Mouse (Mus musculus): Measurements from ENCODE around the gene Sigirr.

The Sigirr gene

GRCm38 (mm10) chr7:141121051-141121531, 20.7 kb upstream of the Sigirr start:
- no peak for TF ChIP-seq GATA4 (IDR thresholded peaks at IDR 0.05; ENCODE audit: insufficient replicate concordance, low read length)

GRCm38 (mm10) chr7:141120605-141121004, 20.2 kb upstream of the Sigirr start:
- TF ChIP-seq GATA4 (IDR thresholded peaks at IDR 0.05; ENCODE audit: insufficient replicate concordance, low read length) = no peak

- no peak for TF ChIP-seq GATA4 (IDR thresholded peaks at IDR 0.05; ENCODE audit: insufficient replicate concordance, low read length)
Measured at GRCm38 (mm10) chr7:141119487-141119886, 19.1 kb upstream of the Sigirr start.

GRCm38 (mm10) chr7:141117636-141118035, 17.3 kb upstream of the Sigirr start, which contains the start of gene Ano9:
Ano9 (minus strand) TSS chr7:141117806.
- no peak for TF ChIP-seq GATA4 (IDR thresholded peaks at IDR 0.05; ENCODE audit: insufficient replicate concordance, low read length)

- TF ChIP-seq GATA4 (IDR thresholded peaks at IDR 0.05; ENCODE audit: insufficient replicate concordance, low read length) = no peak
Measured at GRCm38 (mm10) chr7:141115874-141116273, 15.5 kb upstream of the Sigirr start.

GRCm38 (mm10) chr7:141103161-141103560, 2.8 kb upstream of the Sigirr start:
- no peak for TF ChIP-seq GATA4 (IDR thresholded peaks at IDR 0.05; ENCODE audit: insufficient replicate concordance, low read length)

GRCm38 (mm10) chr7:141097177-141097576, 3.2 kb downstream of the Sigirr start:
- TF ChIP-seq GATA4 (IDR thresholded peaks at IDR 0.05; ENCODE audit: insufficient replicate concordance, low read length) = no peak

GRCm38 (mm10) chr7:141096649-141097056, 3.7 kb downstream of the Sigirr start:
- TF ChIP-seq GATA4 (IDR thresholded peaks at IDR 0.05; ENCODE audit: insufficient replicate concordance, low read length) = no peak

- TF ChIP-seq GATA4 (IDR thresholded peaks at IDR 0.05; ENCODE audit: insufficient replicate concordance, low read length) = no peak
Measured at GRCm38 (mm10) chr7:141096021-141096420, 4.4 kb downstream of the Sigirr start.

- TF ChIP-seq GATA4 (IDR thresholded peaks at IDR 0.05; ENCODE audit: insufficient replicate concordance, low read length) = no peak
Measured at GRCm38 (mm10) chr7:141094487-141095205, 5.7 kb downstream of the Sigirr start.

GRCm38 (mm10) chr7:141093950-141094349, 6.4 kb downstream of the Sigirr start:
- TF ChIP-seq GATA4 (IDR thresholded peaks at IDR 0.05; ENCODE audit: insufficient replicate concordance, low read length) = no peak

GRCm38 (mm10) chr7:141092051-141092735, 8.2 kb downstream of the Sigirr start:
- TF ChIP-seq GATA4 (IDR thresholded peaks at IDR 0.05; ENCODE audit: insufficient replicate concordance, low read length) = no peak

GRCm38 (mm10) chr7:141090228-141090627, 10.1 kb downstream of the Sigirr start:
- no peak for TF ChIP-seq GATA4 (IDR thresholded peaks at IDR 0.05; ENCODE audit: insufficient replicate concordance, low read length)

- no peak for TF ChIP-seq GATA4 (IDR thresholded peaks at IDR 0.05; ENCODE audit: insufficient replicate concordance, low read length)
Measured at GRCm38 (mm10) chr7:141088473-141088872, 11.9 kb downstream of the Sigirr start.

- TF ChIP-seq GATA4 (IDR thresholded peaks at IDR 0.05; ENCODE audit: insufficient replicate concordance, low read length) = no peak
Measured at GRCm38 (mm10) chr7:141087894-141088293, 12.5 kb downstream of the Sigirr start.
